Mouse (Mus musculus): ENCODE data around the gene Sprr2d. TPM values are rescaled to one million over a fixed set of nuclear protein-coding genes. Genes with fewer than 3 reads are reported as not detected.

Sprr2d gene
- polyA plus RNA-seq (2015; fragmentation: Nextera tagmentation; extraction: Ambion mirVana) = not detected in 2 replicates

GRCm38 (mm10) chr3:92338840-92339239 is at the start of gene Sprr2d:
Sprr2d (plus strand) TSS chr3:92339140.
- Histone ChIP-seq H3K36me3 (ENCODE audit: control insufficient read depth, insufficient read depth) (no peaks in the 10 kb centered on the region), H3K9ac (ENCODE audit: low read depth, low read length) (no peak within 1 kb of the TSS), H3K27ac (ENCODE audit: low read depth, low read length) (no peak within 1 kb of the TSS), H3K27me3 (replicated peaks; ENCODE audit: control insufficient read depth, insufficient read depth, low read length) (no peaks in the 10 kb centered on the region), H3K4me2 (replicated peaks; ENCODE audit: low read depth) (no peak within 1 kb of the TSS), H3K4me1 (replicated peaks; ENCODE audit: control insufficient read depth, insufficient read depth, low read length) (no peaks in the 10 kb centered on the region), H3K4me3 (ENCODE audit: low read depth, low read length) (no peak within 1 kb of the TSS), H3K9me3 (ENCODE audit: control insufficient read depth) (no peaks in the 10 kb centered on the region)
- WGBS = 90% methylated on average over 5 of the region's 5 CpGs
- no peak for TF ChIP-seq CTCF (IDR thresholded peaks at IDR 0.05; ENCODE audit: low read depth)
- no peak for ATAC-seq

- no peak for ATAC-seq
- no peak overlapping the region for H3K9ac ChIP-seq (ENCODE audit: low read depth, low read length)
- no peak overlapping the region for H3K27ac ChIP-seq (ENCODE audit: low read depth, low read length)
- no peak overlapping the region for H3K4me2 ChIP-seq (replicated peaks; ENCODE audit: low read depth)
- no peaks in the 10 kb centered on the region for H3K4me1 ChIP-seq (replicated peaks; ENCODE audit: control insufficient read depth, insufficient read depth, low read length)
- H3K4me3 ChIP-seq (ENCODE audit: low read depth, low read length) = no peak overlapping the region
- no peaks in the 10 kb centered on the region for H3K27me3 ChIP-seq (replicated peaks; ENCODE audit: control insufficient read depth, insufficient read depth, low read length)
- no peaks in the 10 kb centered on the region for H3K9me3 ChIP-seq (ENCODE audit: control insufficient read depth)
- TF ChIP-seq CTCF (IDR thresholded peaks at IDR 0.05; ENCODE audit: low read depth) = no peak
- no peaks in the 10 kb centered on the region for H3K36me3 ChIP-seq (ENCODE audit: control insufficient read depth, insufficient read depth)
- WGBS = 39% methylated on average over 1 of the region's 1 CpGs
Observed at GRCm38 (mm10) chr3:92307406-92307805, 31.5 kb upstream of the Sprr2d start.

- H3K9me3 ChIP-seq (ENCODE audit: control insufficient read depth) = no peaks in the 10 kb centered on the region
- no peak for ATAC-seq
- H3K36me3 ChIP-seq (ENCODE audit: control insufficient read depth, insufficient read depth) = no peaks in the 10 kb centered on the region
- no peak within 1 kb of the TSS for H3K9ac ChIP-seq (ENCODE audit: low read depth, low read length)
- no peak for TF ChIP-seq CTCF (IDR thresholded peaks at IDR 0.05; ENCODE audit: low read depth)
- no peak within 1 kb of the TSS for H3K4me3 ChIP-seq (ENCODE audit: low read depth, low read length)
- H3K27me3 ChIP-seq (replicated peaks; ENCODE audit: control insufficient read depth, insufficient read depth, low read length) = no peaks in the 10 kb centered on the region
- H3K4me2 ChIP-seq (replicated peaks; ENCODE audit: low read depth) = no peak within 1 kb of the TSS
- no peaks in the 10 kb centered on the region for H3K4me1 ChIP-seq (replicated peaks; ENCODE audit: control insufficient read depth, insufficient read depth, low read length)
- 85% methylated on average over 2 of the region's 2 CpGs for WGBS
- no peak within 1 kb of the TSS for H3K27ac ChIP-seq (ENCODE audit: low read depth, low read length)
Observed at GRCm38 (mm10) chr3:92316320-92316719, 22.6 kb upstream of the Sprr2d start, which contains the start of gene Sprr2b. Sprr2b (plus strand) TSS chr3:92316620.

GRCm38 (mm10) chr3:92317384-92317783 is 21.6 kb upstream of the Sprr2d start:
- Histone ChIP-seq H3K9ac (ENCODE audit: low read depth, low read length) (no peak overlapping the region), H3K4me1 (replicated peaks; ENCODE audit: control insufficient read depth, insufficient read depth, low read length) (no peaks in the 10 kb centered on the region), H3K9me3 (ENCODE audit: control insufficient read depth) (no peaks in the 10 kb centered on the region), H3K27ac (ENCODE audit: low read depth, low read length) (no peak overlapping the region), H3K4me2 (replicated peaks; ENCODE audit: low read depth) (no peak overlapping the region), H3K4me3 (ENCODE audit: low read depth, low read length) (no peak overlapping the region), H3K36me3 (ENCODE audit: control insufficient read depth, insufficient read depth) (no peaks in the 10 kb centered on the region), H3K27me3 (replicated peaks; ENCODE audit: control insufficient read depth, insufficient read depth, low read length) (no peaks in the 10 kb centered on the region)
- 88% methylated on average over 2 of the region's 2 CpGs for WGBS
- no peak for ATAC-seq
- no peak for TF ChIP-seq CTCF (IDR thresholded peaks at IDR 0.05; ENCODE audit: low read depth)

GRCm38 (mm10) chr3:92336278-92336677 is 2.7 kb upstream of the Sprr2d start:
- Histone ChIP-seq H3K9me3 (ENCODE audit: control insufficient read depth) (no peaks in the 10 kb centered on the region), H3K9ac (ENCODE audit: low read depth, low read length) (no peak overlapping the region), H3K27ac (ENCODE audit: low read depth, low read length) (no peak overlapping the region; the same call in 1 of the 2 replicates), H3K4me2 (replicated peaks; ENCODE audit: low read depth) (no peak overlapping the region), H3K4me1 (replicated peaks; ENCODE audit: control insufficient read depth, insufficient read depth, low read length) (no peaks in the 10 kb centered on the region), H3K36me3 (ENCODE audit: control insufficient read depth, insufficient read depth) (no peaks in the 10 kb centered on the region), H3K27me3 (replicated peaks; ENCODE audit: control insufficient read depth, insufficient read depth, low read length) (no peaks in the 10 kb centered on the region), H3K4me3 (ENCODE audit: low read depth, low read length) (no peak overlapping the region)
- no peak for TF ChIP-seq CTCF (IDR thresholded peaks at IDR 0.05; ENCODE audit: low read depth)
- ATAC-seq = peak; percentile 89
- 40% methylated on average over 1 of the region's 1 CpGs for WGBS

- no peak within 1 kb of the TSS for H3K4me3 ChIP-seq (ENCODE audit: low read depth, low read length)
- no peak for ATAC-seq
- H3K9me3 ChIP-seq (ENCODE audit: control insufficient read depth) = no peaks in the 10 kb centered on the region
- H3K9ac ChIP-seq (ENCODE audit: low read depth, low read length) = no peak within 1 kb of the TSS
- no peaks in the 10 kb centered on the region for H3K36me3 ChIP-seq (ENCODE audit: control insufficient read depth, insufficient read depth)
- H3K27ac ChIP-seq (ENCODE audit: low read depth, low read length) = no peak within 1 kb of the TSS
- 82% methylated on average over 2 of the region's 2 CpGs for WGBS
- no peaks in the 10 kb centered on the region for H3K4me1 ChIP-seq (replicated peaks; ENCODE audit: control insufficient read depth, insufficient read depth, low read length)
- TF ChIP-seq CTCF (IDR thresholded peaks at IDR 0.05; ENCODE audit: low read depth) = no peak
- no peaks in the 10 kb centered on the region for H3K27me3 ChIP-seq (replicated peaks; ENCODE audit: control insufficient read depth, insufficient read depth, low read length)
- no peak within 1 kb of the TSS for H3K4me2 ChIP-seq (replicated peaks; ENCODE audit: low read depth)
Observed at GRCm38 (mm10) chr3:92351843-92352242, 12.9 kb downstream of the Sprr2d start, which contains the start of gene Sprr2e. Sprr2e (plus strand) TSS chr3:92352143.

- no peak overlapping the region for H3K4me2 ChIP-seq (replicated peaks; ENCODE audit: low read depth)
- no peaks in the 10 kb centered on the region for H3K9me3 ChIP-seq (ENCODE audit: control insufficient read depth)
- no peak for ATAC-seq
- no peaks in the 10 kb centered on the region for H3K36me3 ChIP-seq (ENCODE audit: control insufficient read depth, insufficient read depth)
- H3K27ac ChIP-seq (ENCODE audit: low read depth, low read length) = no peak overlapping the region
- TF ChIP-seq CTCF (IDR thresholded peaks at IDR 0.05; ENCODE audit: low read depth) = no peak
- no peak overlapping the region for H3K9ac ChIP-seq (ENCODE audit: low read depth, low read length)
- H3K4me3 ChIP-seq (ENCODE audit: low read depth, low read length) = no peak overlapping the region
- H3K27me3 ChIP-seq (replicated peaks; ENCODE audit: control insufficient read depth, insufficient read depth, low read length) = no peaks in the 10 kb centered on the region
- no peaks in the 10 kb centered on the region for H3K4me1 ChIP-seq (replicated peaks; ENCODE audit: control insufficient read depth, insufficient read depth, low read length)
Observed at GRCm38 (mm10) chr3:92361619-92362018, 22.7 kb downstream of the Sprr2d start.

All from intestine, postnatal 0 days (tissue).